Mouse (Mus musculus) left cerebral cortex, postnatal 10 days (tissue): ENCODE measurements around the gene Gm9821. TPM values are rescaled to one million over a fixed set of nuclear protein-coding genes. Genes with fewer than 3 reads are reported as not detected.

Experiments
- DNase-seq, 2 experiments: peaks; one replicate each; pipeline ENCODE4 v3.0.0; 2021 to 2022; ENCODE audit warnings: low spot score in 2 of 2, mixed read lengths in 1 of 2; ENCODE audit errors: extremely low spot score in 1 of 2
- intact Hi-C: fragments of 180-260 bp; cut with DNase I; formaldehyde crosslinking; loops from one replicate; pipeline ENCODE4 v1.15.1; 2025
- total RNA-seq, 2 experiments: library from RNA; stranded (reverse); gene quantifications; 2 replicates each; pipeline ENCODE4 v1.2.3; 2021

The Gm9821 gene
- total RNA-seq, 2 experiments from 2014 or later: not detected

DNA sequence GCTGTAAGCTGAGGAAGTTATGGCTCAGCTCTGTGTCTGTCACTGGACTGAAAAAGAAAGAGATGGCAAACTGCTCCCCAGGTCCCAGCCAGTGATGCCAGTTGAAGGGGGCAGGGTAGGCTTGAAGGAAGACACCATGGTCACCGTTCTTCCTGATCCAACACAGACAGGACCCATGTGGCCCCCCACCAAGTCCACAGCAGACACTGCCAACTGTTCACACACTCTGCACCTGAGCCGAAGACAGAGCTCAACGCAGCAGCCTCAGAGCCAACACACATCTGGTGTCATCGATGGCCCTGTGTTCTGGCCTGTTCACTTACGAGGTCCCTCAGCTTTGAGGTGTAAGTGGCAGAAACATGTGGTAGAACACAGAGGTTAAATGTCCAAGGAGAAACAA is 15.0 kb downstream of the Gm9821 start:
- DNase-seq: no peak
- intact Hi-C loops: no loop called here

DNA sequence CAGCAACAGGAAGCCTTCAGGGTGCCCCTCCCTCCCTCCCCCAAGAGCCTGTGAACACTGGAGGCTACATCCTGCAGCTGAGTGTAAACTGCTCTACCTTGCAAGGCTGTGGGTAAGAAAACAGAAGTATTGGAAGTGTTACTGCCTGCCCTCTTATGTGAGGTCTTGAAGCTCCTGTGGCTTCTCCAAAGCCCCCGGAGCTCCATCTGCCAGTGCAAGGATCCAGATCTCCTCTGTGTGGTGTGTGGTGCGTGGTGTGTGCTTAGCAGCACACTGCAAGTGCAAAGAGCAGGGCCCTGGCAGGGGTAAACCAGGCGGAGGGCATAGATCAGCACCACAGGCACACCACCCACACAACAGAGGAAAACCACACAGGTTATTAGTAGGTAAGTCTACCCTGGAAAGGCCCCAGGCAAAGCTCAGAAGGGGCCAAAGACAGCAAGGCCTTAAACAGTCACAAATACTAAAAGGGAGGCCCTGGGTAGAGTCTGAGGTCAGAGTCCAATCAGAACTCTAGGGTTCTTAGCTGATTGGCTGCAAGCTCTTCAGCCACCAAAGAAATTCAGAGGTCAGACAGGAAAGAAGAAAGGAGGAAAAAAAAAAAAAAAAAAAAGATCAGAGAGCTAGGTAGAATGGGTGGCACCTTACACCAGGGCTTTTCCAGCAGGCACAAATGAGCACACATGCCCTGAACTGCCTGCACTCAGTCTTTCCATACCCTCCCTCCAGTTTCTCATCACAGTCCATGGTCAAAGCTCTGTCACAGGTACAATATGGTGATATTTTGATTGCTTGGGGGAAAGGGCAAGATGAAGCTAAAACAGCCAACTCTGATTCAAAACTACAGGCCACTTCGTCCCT is 16.6 kb downstream of the Gm9821 start:
- no peak for DNase-seq
- intact Hi-C loops: no loop called here

DNA sequence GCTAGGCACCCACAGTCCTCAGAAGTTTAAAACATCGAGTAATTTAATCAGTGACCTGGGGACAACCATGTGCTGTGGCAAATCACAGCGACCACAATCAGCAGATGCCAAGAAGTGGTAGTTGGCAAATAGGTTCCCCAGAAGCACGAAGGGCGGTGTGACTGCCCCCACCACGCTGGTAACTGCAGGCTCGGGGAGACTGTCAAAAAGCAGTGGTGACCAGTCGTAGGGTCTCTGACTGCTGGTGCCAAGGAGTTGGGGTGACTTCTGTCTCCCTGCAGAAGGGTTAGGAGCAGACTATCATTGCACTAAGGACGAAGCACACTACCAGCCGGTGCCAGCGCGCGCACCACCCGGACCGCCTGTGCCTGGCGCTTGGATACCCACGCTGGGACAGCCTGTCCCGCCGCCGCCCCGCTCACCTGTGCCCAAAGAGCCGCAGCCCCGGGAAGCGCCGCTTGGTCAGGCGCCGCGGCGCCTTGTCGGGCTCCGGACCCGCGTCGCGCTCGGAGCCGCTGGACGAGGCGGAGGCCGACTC is 17.4 kb downstream of the Gm9821 start:
- peak in 1 of 2 experiments; percentile 63 for DNase-seq
- intact Hi-C loops: no loop called here

DNA sequence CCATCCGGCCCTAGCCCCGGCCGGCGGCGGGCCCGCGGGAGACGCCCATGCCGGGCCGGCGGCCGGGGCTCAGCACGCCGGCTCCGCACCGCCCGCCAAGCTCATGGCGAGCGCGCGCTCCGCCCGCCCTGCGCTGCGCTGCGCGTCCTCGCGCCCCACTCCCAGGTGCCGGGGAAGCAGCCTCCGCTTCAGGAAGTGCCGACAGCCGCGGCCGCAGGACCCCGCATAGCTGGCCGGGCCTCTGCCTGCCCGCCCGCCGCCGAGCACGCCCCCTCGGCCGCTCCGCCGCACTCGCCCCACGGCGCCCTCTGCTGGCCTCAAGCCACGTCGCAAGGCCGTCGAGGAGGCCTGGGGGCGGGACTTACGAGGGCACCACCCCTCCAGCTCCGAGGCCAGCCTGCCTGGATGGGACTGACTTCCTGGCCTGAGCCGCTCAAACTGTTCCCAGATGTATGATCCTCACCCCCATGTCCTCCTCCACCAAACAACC is 18.0 kb downstream of the Gm9821 start:
- peak; percentile 89 to 97 for DNase-seq
- intact Hi-C loops: no loop called here

DNA sequence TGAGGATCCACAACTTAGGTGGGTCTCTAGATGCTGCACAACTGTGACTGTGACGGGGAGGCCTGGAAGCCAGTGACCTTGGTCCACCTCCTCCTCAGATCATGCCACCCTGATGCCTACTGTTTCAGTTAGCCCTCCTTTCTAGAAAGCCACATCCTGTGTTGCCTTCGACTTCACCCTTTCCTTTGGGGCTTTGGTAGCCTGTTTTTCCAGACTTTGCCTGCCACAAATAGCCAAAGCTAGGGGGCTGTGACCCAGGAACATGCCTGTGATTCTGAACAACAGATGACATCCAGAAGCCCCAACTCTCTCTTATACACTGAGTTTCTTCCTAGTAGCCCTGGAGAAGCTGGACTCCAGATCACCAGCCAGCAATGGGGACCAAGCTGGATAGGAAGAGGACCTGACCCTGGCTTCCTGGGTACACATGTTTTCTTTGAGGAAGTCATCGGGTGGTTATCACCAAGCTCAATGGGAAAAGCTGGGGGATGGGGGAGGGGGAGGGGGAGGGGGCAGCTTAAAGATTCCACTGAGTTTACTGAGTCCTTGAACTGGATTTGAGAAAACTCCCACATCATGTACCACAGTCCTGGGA is 19.2 kb downstream of the Gm9821 start:
- DNase-seq: no peak
- intact Hi-C loops: no loop called here

DNA sequence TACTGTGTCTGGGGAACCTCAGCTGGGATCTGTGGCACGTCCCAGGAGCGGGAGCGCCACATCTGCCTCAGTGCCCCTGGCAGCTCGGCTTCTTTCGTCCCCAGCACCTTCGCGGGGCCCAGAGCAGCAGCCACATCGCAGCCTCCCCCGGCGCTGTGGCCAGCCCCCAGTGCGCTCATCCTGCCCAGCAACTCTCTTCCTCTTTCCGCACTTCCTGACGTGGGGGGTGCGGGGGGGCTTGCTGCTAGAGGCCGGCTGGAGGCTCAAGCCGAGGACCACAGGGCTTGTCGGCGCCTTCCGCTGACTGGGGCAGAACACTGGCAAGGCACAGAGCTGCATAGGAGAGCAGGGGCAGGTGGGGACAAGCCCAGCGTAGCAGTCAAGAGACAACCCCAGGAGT is 19.9 kb downstream of the Gm9821 start:
- peak in 1 of 2 experiments; percentile 86 for DNase-seq
- intact Hi-C loops: no loop called here

DNA sequence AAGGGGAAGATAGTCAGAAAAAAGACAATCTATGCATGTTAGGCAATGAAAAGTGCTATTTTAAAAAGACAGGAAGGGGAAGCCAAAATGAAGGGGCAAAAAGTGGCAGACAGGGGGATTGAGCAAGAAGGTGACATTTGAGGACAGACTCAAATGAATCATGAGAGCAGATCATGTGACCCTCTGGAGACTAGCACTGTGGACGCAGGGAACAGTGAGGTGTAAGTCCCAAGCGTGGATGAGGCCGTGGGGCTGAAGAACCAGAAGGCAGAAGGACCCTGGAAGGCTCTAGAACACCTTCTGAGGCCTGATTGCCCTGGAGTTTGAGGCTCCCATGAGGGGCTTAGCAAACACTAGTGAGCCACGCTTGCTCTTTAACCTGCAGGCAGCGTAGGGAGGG is 20.9 kb downstream of the Gm9821 start:
- intact Hi-C loops: no loop called here

DNA sequence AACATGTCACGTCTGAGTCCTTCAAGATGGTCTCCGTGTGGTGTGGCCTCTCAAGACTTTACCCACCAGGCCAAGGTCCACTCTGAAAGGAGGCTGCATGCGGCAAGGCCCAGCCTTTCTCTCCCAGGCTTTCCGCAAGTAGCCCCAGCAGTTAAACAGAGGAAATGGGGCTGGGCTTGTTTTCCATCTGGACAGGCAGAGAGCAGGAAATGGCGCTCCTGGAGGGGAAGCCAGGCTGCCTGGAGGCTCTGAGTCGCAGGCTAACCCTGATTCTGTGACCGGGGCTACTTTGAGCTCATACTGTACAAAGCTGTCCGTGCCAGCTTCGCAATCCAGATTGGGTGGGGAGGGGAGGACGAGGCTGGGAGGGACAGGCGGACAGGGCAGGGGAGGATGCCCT is 22.5 kb downstream of the Gm9821 start:
- intact Hi-C loops: no loop called here
- peak in 1 of 2 experiments; percentile 72 for DNase-seq

More for the DNA sequence above, 20.9 kb downstream of the Gm9821 start:
- no peak for DNase-seq

DNA sequence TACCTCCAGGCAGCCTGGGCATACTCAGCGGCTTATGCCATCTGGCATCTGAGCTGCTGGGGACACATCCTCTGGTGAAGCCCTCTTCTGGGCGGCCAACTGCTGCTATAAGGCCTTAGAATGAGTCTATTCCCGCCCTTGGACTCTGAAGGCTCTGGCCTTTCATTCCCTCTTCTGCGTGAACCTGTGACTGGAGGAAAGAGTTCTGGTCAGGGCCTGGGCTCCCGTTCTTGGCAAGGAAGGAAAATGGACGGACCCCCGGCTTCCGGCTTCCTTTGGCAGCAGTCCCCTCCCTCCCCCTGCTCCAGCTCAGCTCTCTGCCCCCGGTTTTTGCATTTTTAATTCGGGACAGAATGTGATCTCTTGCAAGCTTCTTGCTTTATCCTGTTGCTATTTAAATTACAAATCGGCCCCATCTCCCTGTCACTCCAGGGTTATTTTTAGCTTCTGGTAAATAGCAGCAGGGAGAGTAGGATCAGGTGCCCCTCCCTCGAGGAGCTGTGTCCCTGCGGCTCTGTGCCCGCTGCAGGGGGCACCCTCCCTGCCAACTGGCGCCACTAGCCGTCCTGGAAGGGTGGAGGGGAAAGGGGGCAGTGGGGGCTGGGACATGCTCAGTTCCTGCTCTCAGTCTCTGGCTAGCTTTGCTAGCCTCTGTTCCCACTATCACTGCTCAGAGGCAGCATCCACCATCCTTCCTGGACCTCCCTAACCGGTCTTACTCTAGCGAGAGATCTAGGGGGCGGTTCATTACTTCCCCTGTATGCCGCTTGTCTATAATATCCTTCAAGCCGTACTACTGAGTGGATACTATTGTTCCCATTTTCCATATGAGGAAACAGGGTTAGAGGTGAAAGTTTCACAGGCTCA is 26.0 kb downstream of the Gm9821 start:
- intact Hi-C loops: no loop called here
- DNase-seq: peak; percentile 64 to 79

DNA sequence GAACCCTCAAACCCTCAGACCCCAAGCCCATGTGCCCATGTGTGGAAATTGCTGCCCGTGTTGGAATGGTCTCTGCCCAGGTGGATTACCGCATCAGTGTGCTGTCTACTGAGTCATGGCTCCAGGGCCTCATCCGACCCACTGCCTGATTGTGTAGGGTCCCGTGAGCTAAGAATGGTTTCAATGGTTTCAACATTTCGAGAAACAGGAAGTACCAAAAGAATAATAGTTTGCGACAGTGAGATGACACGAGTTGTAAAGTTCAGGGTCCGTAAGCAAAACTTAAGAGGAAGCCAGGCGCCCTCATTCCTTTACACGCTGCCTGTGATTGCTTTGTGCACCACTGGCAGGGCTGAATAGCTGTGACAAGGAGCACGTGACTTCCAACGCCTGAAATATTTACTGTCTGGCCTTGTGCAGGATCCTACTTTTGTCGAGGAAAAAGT is 26.6 kb downstream of the Gm9821 start:
- no peak for DNase-seq
- intact Hi-C loops: no loop called here

DNA sequence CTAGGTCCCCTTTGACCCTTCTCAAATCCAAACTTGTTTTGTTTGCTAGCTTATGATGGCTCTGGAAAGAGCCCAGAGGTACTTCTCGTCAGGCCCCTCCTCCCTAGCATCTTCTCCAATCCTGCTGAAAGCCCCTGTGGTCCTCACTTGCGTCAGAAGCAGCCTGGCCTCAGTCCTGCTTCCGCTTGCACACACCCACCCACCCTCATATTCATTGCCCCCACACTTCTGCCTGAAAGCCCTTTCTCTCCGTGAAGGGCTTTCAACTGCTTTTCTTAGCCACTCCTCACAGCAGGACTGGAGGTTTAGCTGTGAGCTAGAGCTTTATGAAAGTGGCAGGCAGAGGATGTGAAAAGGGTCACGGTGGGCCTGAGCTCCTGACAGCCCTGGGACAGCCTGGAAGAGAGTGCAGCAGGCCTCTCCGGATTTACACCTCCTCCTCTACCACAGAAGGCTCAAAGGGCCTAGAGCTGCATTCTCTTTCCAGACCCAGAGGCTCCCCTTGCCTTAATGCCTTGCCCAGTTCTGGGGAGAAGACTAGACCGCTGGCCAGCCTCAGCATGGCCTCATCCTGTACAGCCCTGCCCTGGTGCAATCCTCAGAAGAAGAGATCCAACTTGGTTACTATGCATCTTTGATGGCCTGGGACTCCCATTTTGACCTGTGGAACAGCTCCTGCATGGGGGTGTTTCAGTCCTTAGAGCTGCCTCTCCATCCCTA is 28.1 kb downstream of the Gm9821 start:
- DNase-seq: no peak
- intact Hi-C loops: no loop called here

DNA sequence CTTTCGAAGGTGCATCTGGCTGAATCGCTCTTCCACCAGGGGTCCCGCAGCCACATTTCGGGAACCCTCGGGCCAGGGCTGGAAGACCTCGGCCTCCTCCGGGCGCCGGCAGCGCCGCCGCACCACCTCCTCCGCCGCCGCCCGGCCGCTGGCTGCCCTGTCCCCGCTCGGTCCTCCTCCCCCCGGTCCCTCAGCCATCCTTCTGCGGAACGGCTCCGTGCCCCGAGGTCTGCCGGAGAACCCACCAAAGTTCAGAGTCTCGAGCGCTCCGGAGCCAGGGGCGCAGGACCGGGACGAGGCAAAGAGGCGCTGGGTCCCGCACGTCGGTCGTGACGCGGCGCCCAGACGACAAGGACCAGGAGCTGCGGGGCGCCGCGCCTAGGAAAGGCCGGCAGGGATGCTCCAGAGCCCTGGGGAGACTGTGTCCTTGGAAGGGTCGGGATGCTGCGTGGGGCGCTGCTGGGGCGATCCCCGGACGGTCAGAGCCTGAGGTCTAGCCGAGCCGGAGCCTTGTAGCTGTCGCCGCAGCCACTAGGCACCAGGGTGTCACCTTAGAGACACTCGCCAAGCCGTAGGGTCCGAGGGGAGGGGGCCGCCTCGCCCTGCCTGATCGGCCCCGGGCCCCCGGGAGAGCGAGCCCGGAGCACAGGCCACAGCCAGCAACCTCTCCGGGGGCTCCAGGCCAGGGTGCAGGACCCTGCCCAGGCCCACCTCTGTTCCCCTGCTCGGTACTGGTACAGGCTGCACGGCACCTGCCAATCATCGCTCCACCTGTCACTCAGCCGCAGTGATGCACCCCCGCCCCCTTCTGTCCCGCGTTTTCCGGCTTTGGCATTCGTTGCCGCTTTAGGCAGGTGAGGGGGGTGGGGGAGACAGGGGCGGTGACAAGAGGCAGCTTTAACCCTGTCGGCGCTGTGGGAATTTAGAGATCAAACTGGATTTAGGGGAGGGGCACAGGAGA is 30.4 kb downstream of the Gm9821 start, which contains the start of gene Dgkz:
Gene Dgkz (minus strand): TSS at position 284 of the 961 bp plus-strand sequence.
- DNase-seq: peak in 1 of 2 experiments; percentile 56
- intact Hi-C loops: no loop called here

DNA sequence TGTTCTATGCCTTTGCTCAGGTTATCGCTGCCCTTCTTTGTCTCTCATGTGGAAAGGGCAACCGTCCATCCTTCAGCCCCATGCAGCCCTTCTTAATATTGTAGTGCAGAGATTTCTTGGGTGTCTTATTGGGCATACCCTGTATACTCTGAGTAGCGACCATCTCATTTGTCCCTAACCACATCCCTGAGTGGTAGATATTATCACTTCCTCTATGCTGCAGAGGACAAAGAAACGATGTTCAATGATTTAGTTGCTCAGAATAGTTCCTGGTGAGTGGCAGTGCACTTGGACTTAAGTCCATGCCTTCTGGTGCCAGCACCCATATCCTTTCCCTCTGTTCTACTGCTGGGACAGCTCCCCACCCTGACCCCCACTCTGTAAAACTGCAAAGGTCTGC is 32.5 kb downstream of the Gm9821 start:
- intact Hi-C loops: no loop called here

DNA sequence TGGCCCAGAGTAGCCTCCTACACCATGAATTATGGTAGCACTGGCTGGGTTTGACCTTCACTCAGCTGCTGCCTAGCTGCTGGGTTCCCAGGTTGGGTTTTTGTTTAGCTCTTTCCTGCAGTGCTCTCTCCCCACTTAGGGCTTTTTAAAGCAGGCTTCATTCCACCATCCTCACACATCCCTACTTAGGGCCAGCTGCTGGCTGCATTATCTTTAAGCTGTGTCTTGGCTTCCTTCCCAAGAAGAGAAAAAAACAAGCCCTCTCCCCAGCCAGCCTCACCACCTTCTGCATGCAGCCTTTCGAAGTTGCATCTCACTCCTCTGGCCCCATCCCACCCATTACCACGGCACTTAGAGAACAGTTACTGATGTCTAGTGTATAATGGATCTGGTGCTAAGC is 33.0 kb downstream of the Gm9821 start:
- no peak for DNase-seq
- intact Hi-C loops: no loop called here

More for the DNA sequence above, 32.5 kb downstream of the Gm9821 start:
- DNase-seq: no peak

DNA sequence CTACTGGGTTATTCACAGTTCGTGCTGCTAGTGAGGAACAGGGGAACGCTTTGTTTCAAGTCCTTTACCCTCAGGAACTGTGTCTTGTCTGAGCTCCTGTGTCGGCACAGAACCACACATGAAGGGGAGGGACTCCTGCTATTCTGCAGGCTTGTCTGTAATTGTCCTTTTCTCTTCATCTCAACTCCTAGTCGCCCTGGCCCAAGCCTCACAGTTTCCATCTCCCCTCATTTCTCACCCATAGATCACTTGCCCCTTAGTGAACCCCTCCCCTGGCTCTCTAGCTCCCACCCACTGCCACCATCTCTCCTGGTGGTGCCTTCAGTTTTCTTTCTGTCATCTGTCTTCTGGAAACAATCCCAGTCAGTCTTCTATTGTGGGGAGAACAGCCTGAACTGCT is 34.7 kb downstream of the Gm9821 start:
- DNase-seq: no peak
- intact Hi-C loops: loop anchor here (5.0 to 10.0 kb wide), 3 partner anchors 38 to 455 kb away; partner anchors contain the start of gene Cry2

DNA sequence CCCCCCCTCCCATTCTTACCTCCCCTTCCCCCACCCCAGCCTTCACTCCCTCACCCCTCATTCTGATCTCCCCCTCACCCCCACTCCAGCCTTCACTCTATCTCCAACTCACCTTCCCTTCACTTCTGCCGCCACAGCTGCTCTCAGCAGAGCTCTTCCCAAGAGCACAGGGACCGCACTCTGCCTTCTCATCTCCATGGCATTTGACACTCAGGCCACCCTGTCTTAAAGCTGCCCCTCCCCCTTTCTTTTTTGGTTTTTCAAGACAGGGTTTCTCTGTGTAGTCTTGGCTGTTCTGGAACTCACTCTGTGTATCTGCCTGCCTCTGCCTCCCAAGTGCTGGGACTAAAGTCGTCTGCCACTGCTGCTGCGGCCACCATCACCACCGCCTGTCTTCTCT is 35.3 kb downstream of the Gm9821 start:
- intact Hi-C loops: loop anchor here (5.0 to 10.0 kb wide), 3 partner anchors 39 to 454 kb away; partner anchors contain the start of gene Cry2
- no peak for DNase-seq

DNA sequence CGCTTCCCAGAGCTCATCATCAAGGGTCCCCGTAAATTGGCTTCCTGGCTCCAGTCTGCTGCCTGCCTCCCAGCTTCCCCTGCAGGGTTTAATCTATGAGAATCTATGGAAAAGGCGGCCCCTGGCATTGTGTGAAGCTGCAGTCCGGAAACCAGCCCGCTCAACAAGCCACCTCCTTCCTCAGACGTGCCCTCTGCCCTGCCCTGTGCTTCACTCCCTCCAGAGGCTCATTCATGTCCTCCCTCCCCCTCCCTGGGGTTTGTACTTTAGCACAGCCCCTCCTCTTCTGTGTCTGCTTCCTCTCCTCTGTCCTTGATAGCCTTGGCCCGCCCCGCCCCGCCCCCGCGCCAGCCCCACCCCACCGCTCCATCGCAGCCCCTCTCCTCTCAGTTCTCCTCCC is 38.9 kb downstream of the Gm9821 start:
- intact Hi-C loops: loop anchor here (5.0 to 10.0 kb wide), 3 partner anchors 42 to 450 kb away; partner anchors contain the start of gene Cry2
- peak in 1 of 2 experiments; percentile 72 for DNase-seq
